Mouse (Mus musculus) erythroblast, embryonic 14.5 days (primary cell): ENCODE results near the gene Primpol. TPM values are rescaled to one million over a fixed set of nuclear protein-coding genes. Genes with fewer than 3 reads are reported as not detected.

ENCODE experiments used
- H3K27me3 ChIP-seq: 2 replicates; pipeline ENCODE4 v1.6.1; 2012; ENCODE audit warnings: inconsistent platforms; ENCODE audit not compliant: control insufficient read depth
- H3K36me3 ChIP-seq: 2 replicates; pipeline ENCODE4 v1.6.1; 2012; ENCODE audit warnings: mild to moderate bottlenecking, inconsistent platforms; ENCODE audit not compliant: control insufficient read depth
- H3K4me1 ChIP-seq: 2 replicates; pipeline ENCODE4 v1.6.1; 2012; ENCODE audit warnings: inconsistent platforms; ENCODE audit not compliant: control insufficient read depth
- H3K4me3 ChIP-seq: replicated peaks from 2 replicates; pipeline ENCODE3; 2012; ENCODE audit warnings: moderate library complexity, mild to moderate bottlenecking, inconsistent platforms
- H3K9me3 ChIP-seq: 2 replicates; pipeline ENCODE4 v1.6.1; 2012; ENCODE audit warnings: low read length, inconsistent platforms, mixed read lengths; ENCODE audit not compliant: control insufficient read depth
- GATA1 ChIP-seq: IDR thresholded peaks from 2 replicates; pipeline ENCODE4 v1.6.1; 2012; ENCODE audit warnings: low read length, inconsistent platforms, mixed read lengths
- TAL1 ChIP-seq: IDR thresholded peaks from 3 replicates; pipeline ENCODE4 v1.6.1; 2012; ENCODE audit warnings: low read length, inconsistent platforms, mixed read lengths
- polyA plus RNA-seq: library from polyadenylated mRNA; stranded (reverse); fragments of >175 nt; gene quantifications from 2 replicates; pipeline ENCODE4 v1.2.3, GENCODE M21; 2012

Primpol gene
- polyA plus RNA-seq, 1 experiment, result 0.09 TPM

- no peak overlapping the region for H3K4me3 ChIP-seq
- H3K4me1 ChIP-seq, result no peaks in the 10 kb centered on the region
- H3K27me3 ChIP-seq, result no peaks in the 10 kb centered on the region
- TF ChIP-seq GATA1 (no peak), TAL1 (no peak)
- H3K9me3 ChIP-seq, result no peaks in the 10 kb centered on the region
- H3K36me3 ChIP-seq, result peaks cover 98% of the 10 kb centered on the region
Measured at GRCm38 (mm10) chr8:46530541-46530940, 86.5 kb downstream of the Primpol start.

DNA sequence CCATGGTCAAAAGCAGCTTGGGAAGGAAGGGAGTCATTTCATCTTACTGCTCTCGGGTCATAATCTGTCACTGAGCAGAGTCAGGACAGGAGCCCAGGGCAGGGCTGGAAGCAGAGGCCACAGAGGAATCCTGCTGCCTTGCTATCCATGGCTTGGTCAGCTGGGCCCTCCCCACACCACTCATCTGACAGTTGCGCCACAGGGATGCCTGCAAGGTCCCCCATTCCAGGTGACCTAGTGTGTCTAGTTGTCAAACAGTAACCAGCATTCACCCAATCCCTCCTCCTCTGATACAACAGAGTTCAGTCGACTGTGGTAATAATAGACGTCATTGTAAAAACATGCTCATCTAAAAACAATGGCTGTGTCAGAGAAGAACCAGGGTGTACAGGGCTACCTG lies 87.5 kb downstream of the Primpol start:
- Histone ChIP-seq H3K9me3 (no peaks in the 10 kb centered on the region), H3K27me3 (no peaks in the 10 kb centered on the region), H3K36me3 (peaks cover 98% of the 10 kb centered on the region), H3K4me3 (no peak overlapping the region), H3K4me1 (peaks cover 4% of the 10 kb centered on the region)
- TF ChIP-seq GATA1 (no peak), TAL1 (no peak)

- no peak for TF ChIP-seq TAL1
- TF ChIP-seq GATA1, result no peak
- Histone ChIP-seq H3K4me3 (no peak overlapping the region), H3K27me3 (no peaks in the 10 kb centered on the region), H3K36me3 (peaks cover 95% of the 10 kb centered on the region), H3K9me3 (no peaks in the 10 kb centered on the region), H3K4me1 (peaks cover 4% of the 10 kb centered on the region)
Measured at GRCm38 (mm10) chr8:46526821-46527220, 90.2 kb downstream of the Primpol start.

- H3K27me3 ChIP-seq, result no peaks in the 10 kb centered on the region
- peaks cover 4% of the 10 kb centered on the region for H3K4me1 ChIP-seq
- no peaks in the 10 kb centered on the region for H3K9me3 ChIP-seq
- H3K4me3 ChIP-seq, result no peak overlapping the region
- TF ChIP-seq GATA1, result no peak
- no peak for TF ChIP-seq TAL1
- H3K36me3 ChIP-seq, result peaks cover 95% of the 10 kb centered on the region
Measured at GRCm38 (mm10) chr8:46526098-46526497, 90.9 kb downstream of the Primpol start.

Other genes starting within 250 kb of the Primpol start
- 2.0 and 2.8 TPM in 2 replicates for gene Acsl1, start 146.2 kb downstream of the Primpol start, polyA plus RNA-seq
- 2.4 and 3.1 TPM in 2 replicates for gene Cenpu, start 65.2 kb downstream of the Primpol start, polyA plus RNA-seq
- 0.17 and 0.37 TPM in 2 replicates for gene Casp3, start 79 bp upstream of the Primpol start, polyA plus RNA-seq
- 0.81 and 1.9 TPM in 2 replicates for gene Irf2, start 122.5 kb upstream of the Primpol start, polyA plus RNA-seq